Mouse (Mus musculus) heart, postnatal 0 days (tissue): ENCODE results near the gene Pam16.
A peak's percentile ranks its signal among the peaks of the same experiment; 100 is the strongest.

ENCODE experiments used
- CTCF ChIP-seq: IDR thresholded peaks from 2 replicates; pipeline ENCODE4 v1.5.1; 2016; ENCODE audit warnings: antibody characterized with exemption, control low read depth, low read depth
- EP300 ChIP-seq: IDR thresholded peaks from 2 replicates; pipeline ENCODE4 v1.6.1; 2016; ENCODE audit warnings: antibody characterized with exemption, low read depth

GRCm38 (mm10) chr16:4607818-4608531 is 16.8 kb downstream of the Pam16 start:
- TF ChIP-seq EP300 (no peak), CTCF (peak; percentile 94)
